22 mouse cellular contexts compared by ENCODE assay signal in genomic region chr11:6122631-6123030, GRCm38 (mm10). TPM values are rescaled to one million over a fixed set of nuclear protein-coding genes. Genes with fewer than 3 reads are reported as not detected.
DNase-seq lines count a peak whose midpoint lies in the region; ATAC-seq and TF ChIP-seq lines count a peak whose summit lies in the region.
"Had no signal": no experiment of that assay in that cellular context is flagged by ENCODE, and none has a peak within 500 bp of the region (broad histone marks: within the 10 kb centered on the region; RNA-seq: fewer than 3 reads in every experiment).

No protein-coding gene starts in this region.

- TF ChIP-seq CTCF in thymus, adult 2 months (IDR thresholded peaks at IDR 0.05; ENCODE audit: borderline replicate concordance, control insufficient read depth, extremely low read depth, insufficient read depth, low read length, poor library complexity) = no peak

- H3K9me3 ChIP-seq in kidney, embryonic 15.5 days (replicated peaks) = no peaks in the 10 kb centered on the region
- H3K9me3 ChIP-seq: embryonic facial prominence, embryonic 12.5 days; embryonic facial prominence, embryonic 15.5 days; forebrain, embryonic 12.5 days; forebrain, embryonic 15.5 days; hindbrain, embryonic 12.5 days; hindbrain, embryonic 15.5 days had no signal

- no peak overlapping the region for H3K9ac ChIP-seq in kidney, embryonic 15.5 days
- H3K9ac ChIP-seq: embryonic facial prominence, embryonic 12.5 days; embryonic facial prominence, embryonic 15.5 days; forebrain, embryonic 12.5 days; forebrain, embryonic 15.5 days; hindbrain, embryonic 12.5 days; hindbrain, embryonic 15.5 days had no signal

- WGBS in thymus, adult 2 months = 73% methylated on average over 5 of the region's 5 CpGs
- WGBS in kidney, embryonic 15.5 days = 93% methylated on average over 5 of the region's 5 CpGs

- H3K4me3 ChIP-seq in thymus, adult 2 months (ENCODE audit: control insufficient read depth, insufficient read depth, low read length) = no peak overlapping the region
- no peak overlapping the region for H3K4me3 ChIP-seq in kidney, embryonic 15.5 days (replicated peaks)
- H3K4me3 ChIP-seq: embryonic facial prominence, embryonic 12.5 days; embryonic facial prominence, embryonic 15.5 days; forebrain, embryonic 12.5 days; forebrain, embryonic 15.5 days; hindbrain, embryonic 12.5 days; hindbrain, embryonic 15.5 days had no signal

- H3K36me3 ChIP-seq in thymus, adult 2 months (ENCODE audit: control insufficient read depth, insufficient read depth, low read length) = peaks cover 10% of the 10 kb centered on the region; the same call in 1 of the 2 replicates
- peaks cover 55% of the 10 kb centered on the region for H3K36me3 ChIP-seq in kidney, embryonic 15.5 days

- H3K27ac ChIP-seq in thymus, adult 2 months (ENCODE audit: control insufficient read depth, insufficient read depth, low read length) = no peak overlapping the region
- H3K27ac ChIP-seq in kidney, embryonic 15.5 days = no peak overlapping the region
- H3K27ac ChIP-seq: embryonic facial prominence, embryonic 12.5 days; embryonic facial prominence, embryonic 15.5 days; forebrain, embryonic 12.5 days; forebrain, embryonic 15.5 days; hindbrain, embryonic 12.5 days; hindbrain, embryonic 15.5 days had no signal

- no peak for ATAC-seq in kidney, embryonic 15.5 days (replicated peaks; ENCODE audit: low FRiP score)
- ATAC-seq: activated CD4-positive, CD25-positive, alpha-beta regulatory T cell, adult 4 months; CD4-positive, CD25-positive, alpha-beta regulatory T cell, adult 4 months; forebrain, embryonic 15.5 days had no signal

- no peaks in the 10 kb centered on the region for H3K27me3 ChIP-seq in thymus, adult 2 months (ENCODE audit: control insufficient read depth, insufficient read depth, low read length)
- no peaks in the 10 kb centered on the region for H3K27me3 ChIP-seq in kidney, embryonic 15.5 days
- H3K27me3 ChIP-seq: embryonic facial prominence, embryonic 12.5 days; embryonic facial prominence, embryonic 15.5 days; forebrain, embryonic 12.5 days; forebrain, embryonic 15.5 days; hindbrain, embryonic 12.5 days; hindbrain, embryonic 15.5 days had no signal

- no peak overlapping the region for H3K4me2 ChIP-seq in kidney, embryonic 15.5 days
- H3K4me2 ChIP-seq: embryonic facial prominence, embryonic 12.5 days; embryonic facial prominence, embryonic 15.5 days; forebrain, embryonic 12.5 days; forebrain, embryonic 15.5 days; heart, embryonic 11.5 days; hindbrain, embryonic 12.5 days; hindbrain, embryonic 15.5 days had no signal

- peak; percentile 34 for DNase-seq in thymus, postnatal 0 days (ENCODE audit: low spot score)
- no peak for DNase-seq in thymus, adult 2 months
- peak; percentile 53 for DNase-seq in thymus, postnatal 14 days
- DNase-seq in thymus, postnatal 4 days = peak; percentile 48
- DNase-seq in neural tube, embryonic 10.5 days (ENCODE audit: extremely low spot score, low spot score) = no peak
- DNase-seq: adrenal gland, postnatal 10 days; adrenal gland, postnatal 36 days; cerebellum, adult 18-20 months; cerebellum, adult 9-10 months; cerebellum, postnatal 14 days; gastrocnemius, postnatal 14 days; heart, adult 11 months had no signal

- no peaks in the 10 kb centered on the region for H3K4me1 ChIP-seq in thymus, adult 2 months (replicated peaks; ENCODE audit: control insufficient read depth, insufficient read depth, low read length)
- no peaks in the 10 kb centered on the region for H3K4me1 ChIP-seq in kidney, embryonic 15.5 days
- H3K4me1 ChIP-seq: embryonic facial prominence, embryonic 12.5 days; embryonic facial prominence, embryonic 15.5 days; forebrain, embryonic 12.5 days; forebrain, embryonic 15.5 days; hindbrain, embryonic 12.5 days had no signal

- no peak for TF ChIP-seq POLR2A in thymus, adult 2 months (IDR thresholded peaks at IDR 0.05; ENCODE audit: control insufficient read depth, extremely low read depth, insufficient read depth, low read length, poor library complexity)

RNA-seq across cellular contexts. Expression of gene Camk2b, which starts 56.5 kb away (rescaled TPM):
- 2.0 and 2.3 TPM in 2 replicates for polyA plus RNA-seq in thymus, postnatal 0 days (2015; fragmentation: Nextera tagmentation; extraction: Ambion mirVana)
- 6.0 and 9.0 TPM in 2 replicates for polyA plus RNA-seq in thymus, adult 2 months (2012; rRNA removed)
- 4.3 and 4.5 TPM in 2 replicates for polyA plus RNA-seq in kidney, embryonic 15.5 days (2015; fragmentation: Nextera tagmentation; extraction: Ambion mirVana)

Comparison
In these comparisons a context has a peak if more than half of its experiments do, and no peak if none do; other contexts are left out.
1. DNase-seq: peak in thymus, postnatal 0 days (single experiment), thymus, postnatal 14 days (single experiment) and thymus, postnatal 4 days (single experiment); none in thymus, adult 2 months (single experiment) and neural tube, embryonic 10.5 days (single experiment).